Mouse (Mus musculus) hindbrain, postnatal 0 days (tissue): Measurements from ENCODE around the gene Hook1. TPM values are rescaled to one million over a fixed set of nuclear protein-coding genes. Genes with fewer than 3 reads are reported as not detected.
"Not testable (repeated sequence)": the region's sequence is repeated elsewhere in the genome, so short reads cannot be mapped to it uniquely, and the experiment has no call there.

Experiments
- ATAC-seq: fragments of 200-750 bp; cut with Nextera tagmentation; 2 replicates; pipeline ENCODE4 v1.8.0; 2017; ENCODE audit warnings: mild to moderate bottlenecking, moderate TSS enrichment, moderate library complexity
- DNase-seq: peaks from one replicate; pipeline ENCODE4 v3.0.0-alpha.2; 2015; ENCODE audit warnings: low spot score
- H3K27ac ChIP-seq: fragments of 300-500 bp; sonication (generic); 2 replicates; pipeline ENCODE4 v1.5.1; 2014; ENCODE audit warnings: mild to moderate bottlenecking
- H3K27me3 ChIP-seq: fragments of 300-500 bp; sonication (generic); 2 replicates; pipeline ENCODE4 v1.6.1; 2014; ENCODE audit warnings: low read length, mixed read lengths; ENCODE audit not compliant: insufficient read depth
- H3K36me3 ChIP-seq: fragments of 300-500 bp; sonication (generic); 2 replicates; pipeline ENCODE4 v1.6.1; 2014; ENCODE audit warnings: low read length, mixed read lengths; ENCODE audit not compliant: insufficient read depth
- H3K4me1 ChIP-seq: fragments of 300-500 bp; sonication (generic); 2 replicates; pipeline ENCODE4 v1.6.1; 2014; ENCODE audit warnings: antibody characterized with exemption, low read length, mixed read lengths; ENCODE audit not compliant: insufficient read depth
- H3K4me2 ChIP-seq: fragments of 300-500 bp; sonication (generic); 2 replicates; pipeline ENCODE4 v1.6.1; 2014; ENCODE audit warnings: low read depth, mild to moderate bottlenecking, low read length, moderate library complexity, mixed read lengths
- H3K4me3 ChIP-seq: fragments of 300-500 bp; sonication (generic); 2 replicates; pipeline ENCODE4 v1.5.1; 2014; ENCODE audit warnings: low read length
- H3K9ac ChIP-seq: fragments of 300-500 bp; sonication (generic); replicated peaks from 2 replicates; pipeline ENCODE4 v1.6.1; 2014; ENCODE audit warnings: mild to moderate bottlenecking, low read length, moderate library complexity, mixed read lengths
- H3K9me3 ChIP-seq: fragments of 300-500 bp; sonication (generic); 2 replicates; pipeline ENCODE4 v1.6.1; 2016; ENCODE audit warnings: low read length, mixed read lengths
- CTCF ChIP-seq: IDR thresholded peaks from 2 replicates; pipeline ENCODE4 v1.5.1; 2016; ENCODE audit warnings: antibody characterized with exemption, control low read depth, low read depth
- WGBS: fragments of 180-500 bp; shearing (Covaris S2); extraction: QIAGEN DNeasy Blood & Tissue Kit; methylation state at CpG from one replicate; pipeline ENCODE4 v1.1.7; 2014; 5-methylcytosine and 5-hydroxymethylcytosine counted together
- polyA plus RNA-seq: library from polyadenylated mRNA; unstranded; fragments of >200 nt; fragmentation: Nextera tagmentation; extraction: Ambion mirVana; gene quantifications from 2 replicates; pipeline ENCODE4 v1.2.1, GENCODE M21; 2015
- total RNA-seq: library from RNA; depleted of rRNA; stranded (reverse); fragments of >200 nt; gene quantifications from 2 replicates; pipeline ENCODE4 v1.2.3, GENCODE M21; 2014

The Hook1 gene
- total and polyA plus RNA-seq, 2 experiments from 2014 or later = 30.4 to 54.1 TPM

GRCm38 (mm10) chr4:95931331-95931730, 35.7 kb upstream of the Hook1 start:
- H3K9ac ChIP-seq = no peak overlapping the region
- H3K27me3 ChIP-seq = no peaks in the 10 kb centered on the region
- no peak overlapping the region for H3K27ac ChIP-seq
- no peak for ATAC-seq
- H3K4me1 ChIP-seq = no peaks in the 10 kb centered on the region
- TF ChIP-seq CTCF = no peak
- WGBS = 69% methylated on average over 2 of the region's 2 CpGs
- DNase-seq = no peak
- H3K4me3 ChIP-seq = no peak overlapping the region
- no peaks in the 10 kb centered on the region for H3K9me3 ChIP-seq
- no peak overlapping the region for H3K4me2 ChIP-seq
- H3K36me3 ChIP-seq = no peaks in the 10 kb centered on the region

GRCm38 (mm10) chr4:95933801-95934356, 33.2 kb upstream of the Hook1 start:
- Histone ChIP-seq H3K4me2 (no peak overlapping the region), H3K4me3 (no peak overlapping the region), H3K27ac (no peak overlapping the region), H3K4me1 (no peaks in the 10 kb centered on the region), H3K9ac (no peak overlapping the region), H3K36me3 (no peaks in the 10 kb centered on the region), H3K27me3 (no peaks in the 10 kb centered on the region), H3K9me3 (no peaks in the 10 kb centered on the region)
- DNase-seq = no peak
- ATAC-seq = no peak
- no peak for TF ChIP-seq CTCF
- 89% methylated on average over 9 of the region's 9 CpGs for WGBS

- Histone ChIP-seq H3K4me2 (no peak overlapping the region), H3K9me3 (no peaks in the 10 kb centered on the region), H3K36me3 (no peaks in the 10 kb centered on the region), H3K4me3 (no peak overlapping the region), H3K9ac (no peak overlapping the region), H3K4me1 (no peaks in the 10 kb centered on the region), H3K27me3 (no peaks in the 10 kb centered on the region), H3K27ac (no peak overlapping the region)
- ATAC-seq (no peak; the same call in 1 of the 2 replicates), DNase-seq (no peak)
- no peak for TF ChIP-seq CTCF
- WGBS = 68% methylated on average over 4 of the region's 4 CpGs
These were observed 32.5 kb upstream of the Hook1 start for GRCm38 (mm10) chr4:95934384-95935035.

- H3K36me3 ChIP-seq = no peaks in the 10 kb centered on the region
- no peak for TF ChIP-seq CTCF
- H3K4me2 ChIP-seq = no peak overlapping the region
- H3K9ac ChIP-seq = no peak overlapping the region
- no peak overlapping the region for H3K4me3 ChIP-seq
- no peak overlapping the region for H3K27ac ChIP-seq
- no peak for DNase-seq
- no peak for ATAC-seq
- no peaks in the 10 kb centered on the region for H3K4me1 ChIP-seq
- no peaks in the 10 kb centered on the region for H3K27me3 ChIP-seq
- no peaks in the 10 kb centered on the region for H3K9me3 ChIP-seq
- 69% methylated on average over 3 of the region's 3 CpGs for WGBS
These were observed 28.3 kb upstream of the Hook1 start for GRCm38 (mm10) chr4:95938701-95939100.

GRCm38 (mm10) chr4:95947896-95948295, 19.1 kb upstream of the Hook1 start:
- Histone ChIP-seq H3K4me3 (no peak overlapping the region), H3K9ac (no peak overlapping the region), H3K36me3 (no peaks in the 10 kb centered on the region), H3K27me3 (no peaks in the 10 kb centered on the region), H3K4me2 (no peak overlapping the region), H3K9me3 (no peaks in the 10 kb centered on the region), H3K4me1 (no peaks in the 10 kb centered on the region), H3K27ac (no peak overlapping the region)
- TF ChIP-seq CTCF = no peak
- no peak for ATAC-seq
- DNase-seq = no peak
- 78% methylated on average over 1 of the region's 1 CpGs for WGBS

- H3K27me3 ChIP-seq = no peaks in the 10 kb centered on the region
- no peak overlapping the region for H3K4me3 ChIP-seq
- DNase-seq (no peak), ATAC-seq (no peak)
- H3K27ac ChIP-seq = no peak overlapping the region
- no peaks in the 10 kb centered on the region for H3K36me3 ChIP-seq
- no peaks in the 10 kb centered on the region for H3K4me1 ChIP-seq
- TF ChIP-seq CTCF = no peak
- no peaks in the 10 kb centered on the region for H3K9me3 ChIP-seq
- no peak overlapping the region for H3K4me2 ChIP-seq
- H3K9ac ChIP-seq = no peak overlapping the region
These were observed 13.7 kb upstream of the Hook1 start for GRCm38 (mm10) chr4:95953328-95953727.

- not testable (repeated sequence) for ATAC-seq, H3K4me2 ChIP-seq, H3K27ac ChIP-seq, H3K4me3 ChIP-seq, H3K9ac ChIP-seq, H3K36me3 ChIP-seq, DNase-seq, H3K9me3 ChIP-seq, H3K27me3 ChIP-seq, H3K4me1 ChIP-seq
- WGBS = 94% methylated on average over 17 of the region's 17 CpGs
These were observed 15.2 kb downstream of the Hook1 start for GRCm38 (mm10) chr4:95982221-95982620.
